Mouse (Mus musculus) C2C12 (cell line): ENCODE data around the gene Lrfn1. TPM values are rescaled to one million over a fixed set of nuclear protein-coding genes. Genes with fewer than 3 reads are reported as not detected.

Experiments used
- H3K27me3 ChIP-seq: one replicate; pipeline ENCODE4 v1.6.1; 2011; ENCODE audit not compliant: control insufficient read depth, insufficient read depth, insufficient read length
- H3K36me3 ChIP-seq: one replicate; pipeline ENCODE4 v1.6.1; 2011; ENCODE audit not compliant: control insufficient read depth, insufficient read depth
- H3K4me3 ChIP-seq: one replicate; pipeline ENCODE4 v1.5.1; 2011; ENCODE audit warnings: mild to moderate bottlenecking, control low read depth; ENCODE audit not compliant: poor library complexity, insufficient read depth, severe bottlenecking
- H3K79me2 ChIP-seq: one replicate; pipeline ENCODE4 v1.6.1; 2011; ENCODE audit not compliant: control insufficient read depth, insufficient read depth
- H3K79me3 ChIP-seq: one replicate; pipeline ENCODE4 v1.6.1; 2011; ENCODE audit warnings: low read depth, control low read depth
- H3ac ChIP-seq: one replicate; pipeline ENCODE3; 2011; ENCODE audit warnings: low read depth; ENCODE audit not compliant: control insufficient read depth, insufficient read length
- CEBPB ChIP-seq: IDR thresholded peaks from one replicate; pipeline ENCODE4 v1.6.1; 2011; ENCODE audit warnings: low read depth, mild to moderate bottlenecking, control low read depth, moderate library complexity
- CTCF ChIP-seq: IDR thresholded peaks from one replicate; pipeline ENCODE4 v1.5.1; 2011; ENCODE audit not compliant: control insufficient read depth, insufficient read depth, insufficient read length
- FOSL1 ChIP-seq: IDR thresholded peaks from one replicate; pipeline ENCODE4 v1.8.0; 2011; ENCODE audit warnings: mild to moderate bottlenecking, low read length; ENCODE audit not compliant: poor library complexity, insufficient read depth, severe bottlenecking
- MAX ChIP-seq: IDR thresholded peaks from one replicate; pipeline ENCODE4 v1.6.1; 2011; ENCODE audit warnings: mild to moderate bottlenecking, control low read depth
- MYOD1 ChIP-seq: IDR thresholded peaks from one replicate; pipeline ENCODE4 v1.6.1; 2011; ENCODE audit warnings: low read depth; ENCODE audit not compliant: control insufficient read depth, insufficient read length
- MYOG ChIP-seq: IDR thresholded peaks from one replicate; pipeline ENCODE4 v1.6.1; 2011; ENCODE audit not compliant: control insufficient read depth, insufficient read length; ENCODE audit errors: extremely low read depth
- USF1 ChIP-seq: IDR thresholded peaks from one replicate; pipeline ENCODE4 v1.6.1; 2011; ENCODE audit warnings: low read depth, mild to moderate bottlenecking, control low read depth, moderate library complexity
- polyA plus RNA-seq: library from polyadenylated mRNA; unstranded; fragments of >200 nt; fragmentation: generic; extraction: Trizol; gene quantifications from one replicate; pipeline ENCODE4 v1.2.1, GENCODE M21; 2012; ENCODE audit warnings: missing spikeins

The Lrfn1 gene
- polyA plus RNA-seq, 1 experiment, result not detected

GRCm38 (mm10) chr7:28511441-28511840, 59.7 kb downstream of the Lrfn1 start:
- H3ac ChIP-seq, result no peak overlapping the region
- H3K79me3 ChIP-seq, result no peaks in the 10 kb centered on the region
- H3K27me3 ChIP-seq, result peaks cover 20% of the 10 kb centered on the region
- no peak for TF ChIP-seq CEBPB
- TF ChIP-seq USF1, result no peak
- no peak for TF ChIP-seq CTCF
- no peak for TF ChIP-seq MAX
- no peak for TF ChIP-seq FOSL1
- no peak for TF ChIP-seq MYOD1
- no peak for TF ChIP-seq MYOG
- H3K4me3 ChIP-seq, result no peak overlapping the region
- H3K36me3 ChIP-seq, result no peaks in the 10 kb centered on the region
- no peaks in the 10 kb centered on the region for H3K79me2 ChIP-seq

Other genes starting within 250 kb of the Lrfn1 start
- gene Eid2, start 184.1 kb upstream of the Lrfn1 start, polyA plus RNA-seq, result 6.9 TPM
- 4.3 TPM for gene Eid2b, start 174.2 kb upstream of the Lrfn1 start, polyA plus RNA-seq
- gene Selenov, start 160.8 kb upstream of the Lrfn1 start, polyA plus RNA-seq, result not detected
- gene Dll3, start 149.7 kb upstream of the Lrfn1 start, polyA plus RNA-seq, result 0.06 TPM
- gene Timm50, start 139.9 kb upstream of the Lrfn1 start, polyA plus RNA-seq, result 130 TPM
- gene Supt5, start 113.2 kb upstream of the Lrfn1 start, polyA plus RNA-seq, result 82.4 TPM
- 6,019 TPM for gene Rps16, start 101.3 kb upstream of the Lrfn1 start, polyA plus RNA-seq
- gene Plekhg2, start 79.4 kb upstream of the Lrfn1 start, polyA plus RNA-seq, result 29.0 TPM
- 11.2 TPM for gene Zfp36, start 71.7 kb upstream of the Lrfn1 start, polyA plus RNA-seq
- 55.6 TPM for gene Med29, start 59.3 kb upstream of the Lrfn1 start, polyA plus RNA-seq
- 44.3 TPM for gene Paf1, start 59.0 kb upstream of the Lrfn1 start, polyA plus RNA-seq
- gene Gmfg, start 14.5 kb upstream of the Lrfn1 start, polyA plus RNA-seq, result not detected
- gene Ifnl2, start 58.5 kb downstream of the Lrfn1 start, polyA plus RNA-seq, result not detected
- not detected for gene Ifnl3, start 70.9 kb downstream of the Lrfn1 start, polyA plus RNA-seq
- not detected for gene Sycn, start 88.9 kb downstream of the Lrfn1 start, polyA plus RNA-seq
- not detected for gene Nccrp1, start 95.3 kb downstream of the Lrfn1 start, polyA plus RNA-seq
- 42.6 TPM for gene Samd4b, start 146.2 kb downstream of the Lrfn1 start, polyA plus RNA-seq
- gene Pak4, start 146.2 kb downstream of the Lrfn1 start, polyA plus RNA-seq, result 33.4 TPM
- not detected for gene Acp7, start 179.4 kb downstream of the Lrfn1 start, polyA plus RNA-seq
- gene Fbxo27, start 240.9 kb downstream of the Lrfn1 start, polyA plus RNA-seq, result 0.01 TPM